Mouse (Mus musculus) left cerebral cortex, postnatal 36 days (tissue): Measurements from ENCODE around the gene Map3k11. TPM values are rescaled to one million over a fixed set of nuclear protein-coding genes. Genes with fewer than 3 reads are reported as not detected.
A peak's percentile ranks its signal among the peaks of the same experiment; 100 is the strongest.
"Not testable (repeated sequence)": the region's sequence is repeated elsewhere in the genome, so short reads cannot be mapped to it uniquely, and the experiment has no call there.

Experiments
- DNase-seq, 2 experiments: peaks; one replicate each; pipeline ENCODE4 v3.0.0; 2021 to 2022; ENCODE audit warnings: low spot score in 2 of 2, mixed read lengths in 1 of 2
- intact Hi-C: fragments of 180-260 bp; cut with DNase I; formaldehyde crosslinking; loops from one replicate; pipeline ENCODE4 v1.15.1; 2025
- total RNA-seq, 2 experiments: library from RNA; stranded (reverse); gene quantifications; 2 replicates each; pipeline ENCODE4 v1.2.3; 2021

Gene Map3k11
- total RNA-seq, 2 experiments from 2014 or later, result 17.3 to 19.2 TPM

GRCm38 (mm10) chr19:5664669-5665257, 23.8 kb upstream of the Map3k11 start:
- intact Hi-C loops, result no loop called here
- DNase-seq, result no peak

GRCm38 (mm10) chr19:5665465-5665864, 23.1 kb upstream of the Map3k11 start:
- intact Hi-C loops, result no loop called here
- no peak for DNase-seq

- intact Hi-C loops, result no loop called here
- no peak for DNase-seq
These were observed 22.2 kb upstream of the Map3k11 start for GRCm38 (mm10) chr19:5666386-5666785.

GRCm38 (mm10) chr19:5668372-5668771, 20.2 kb upstream of the Map3k11 start:
- DNase-seq, result no peak
- intact Hi-C loops, result no loop called here

GRCm38 (mm10) chr19:5680432-5680831, 8.1 kb upstream of the Map3k11 start:
- intact Hi-C loops, result no loop called here
- DNase-seq, result no peak

- no peak for DNase-seq
- intact Hi-C loops, result no loop called here
These were observed 4.3 kb upstream of the Map3k11 start for GRCm38 (mm10) chr19:5684236-5684635.

- intact Hi-C loops, result no loop called here
- DNase-seq, result no peak
These were observed 3.6 kb upstream of the Map3k11 start for GRCm38 (mm10) chr19:5684985-5685384.

GRCm38 (mm10) chr19:5685431-5685830, 3.1 kb upstream of the Map3k11 start:
- intact Hi-C loops, result no loop called here
- DNase-seq, result no peak

GRCm38 (mm10) chr19:5685861-5686260, 2.7 kb upstream of the Map3k11 start:
- intact Hi-C loops, result no loop called here
- no peak for DNase-seq

- DNase-seq, result no peak
- intact Hi-C loops, result no loop called here
These were observed 2.1 kb upstream of the Map3k11 start for GRCm38 (mm10) chr19:5686437-5686836.

GRCm38 (mm10) chr19:5686954-5687353, 1.6 kb upstream of the Map3k11 start:
- DNase-seq, intact Hi-C loops: not testable (repeated sequence)

GRCm38 (mm10) chr19:5687738-5688137, 804 bp upstream of the Map3k11 start:
- no peak for DNase-seq
- intact Hi-C loops, result loop anchor here (2.0 kb wide), 2 partner anchors 41 to 77 kb away; partner anchors contain the start of genes Fam89b and Kat5

GRCm38 (mm10) chr19:5689088-5689428, 516 bp downstream of the Map3k11 start:
- intact Hi-C loops, result loop anchor here (2.0 kb wide), 2 partner anchors 40 to 78 kb away; partner anchors contain the start of genes Fam89b and Kat5
- no peak for DNase-seq

GRCm38 (mm10) chr19:5689565-5690342, 1.2 kb downstream of the Map3k11 start:
- peak; percentile 75 to 76 for DNase-seq
- intact Hi-C loops, result loop anchor here (2.0 kb wide), 2 partner anchors 39 to 79 kb away; partner anchors contain the start of genes Fam89b and Kat5

GRCm38 (mm10) chr19:5690343-5690735, 1.8 kb downstream of the Map3k11 start:
- DNase-seq, result peak; percentile 21 to 24
- intact Hi-C loops, result no loop called here

- intact Hi-C loops, result no loop called here
- no peak for DNase-seq
These were observed 3.1 kb downstream of the Map3k11 start for GRCm38 (mm10) chr19:5691601-5692000.

GRCm38 (mm10) chr19:5692086-5692912, 3.8 kb downstream of the Map3k11 start:
- intact Hi-C loops, result no loop called here
- no peak for DNase-seq

GRCm38 (mm10) chr19:5692913-5693396, 4.4 kb downstream of the Map3k11 start:
- intact Hi-C loops, result no loop called here
- DNase-seq, result no peak

GRCm38 (mm10) chr19:5693801-5694200, 5.3 kb downstream of the Map3k11 start:
- DNase-seq, result no peak
- intact Hi-C loops, result no loop called here

GRCm38 (mm10) chr19:5695849-5696462, 7.4 kb downstream of the Map3k11 start:
- no peak for DNase-seq
- intact Hi-C loops, result no loop called here
